12 mouse cellular contexts compared by ENCODE assay signal in the genomic region with DNA sequence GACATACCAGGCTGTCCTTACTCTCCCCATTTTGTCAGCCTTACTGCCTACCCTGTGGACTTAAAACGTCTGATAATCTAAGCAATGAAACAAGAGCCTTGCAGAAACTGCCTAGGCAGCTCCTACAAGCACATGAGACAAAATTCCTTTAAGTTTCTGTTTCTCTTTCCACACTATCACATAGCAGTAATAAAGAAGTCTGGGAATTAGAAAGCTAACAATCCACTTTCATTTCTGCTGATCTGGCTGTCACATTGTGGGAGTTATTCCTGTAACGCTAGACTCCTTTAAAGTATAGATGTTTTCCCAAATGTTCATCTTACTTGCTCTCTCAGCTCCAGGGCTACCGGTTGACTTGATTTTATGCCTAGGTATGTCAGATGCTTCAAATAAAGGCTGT. TPM values are rescaled to one million over a fixed set of nuclear protein-coding genes. Genes with fewer than 3 reads are reported as not detected.
DNase-seq lines count a peak whose midpoint lies in the region; ATAC-seq and TF ChIP-seq lines count a peak whose summit lies in the region.
"Had no signal": no experiment of that assay in that cellular context is flagged by ENCODE, and none has a peak within 500 bp of the region (broad histone marks: within the 10 kb centered on the region; RNA-seq: fewer than 3 reads in every experiment).

No protein-coding gene starts in this region.

- intact Hi-C loops in heart, postnatal 14 days (cut with DNase I) = loop anchor here (5.0 to 10.0 kb wide), 2 partner anchors 221 to 311 kb away; no protein-coding TSS in a partner anchor

- no peak for TF ChIP-seq CTCF in liver, postnatal 0 days (IDR thresholded peaks at IDR 0.05; ENCODE audit: low read depth)

- 56% methylated on average over 3 of the region's 3 CpGs for WGBS in heart, embryonic 12.5 days
- WGBS in liver, postnatal 0 days (ENCODE audit: insufficient replicate concordance) = 58% methylated on average over 3 of the region's 3 CpGs
- 62% methylated on average over 3 of the region's 3 CpGs for WGBS in liver, embryonic 12.5 days (ENCODE audit: insufficient replicate concordance)
- 69% methylated on average over 3 of the region's 3 CpGs for WGBS in embryonic facial prominence, embryonic 10.5 days
- WGBS in limb, embryonic 13.5 days = 37% methylated on average over 3 of the region's 3 CpGs

- no peak for ATAC-seq in heart, embryonic 12.5 days (ENCODE audit: insufficient number of reproducible peaks, low FRiP score)
- no peak for ATAC-seq in liver, postnatal 0 days
- ATAC-seq in liver, embryonic 12.5 days = no peak
- ATAC-seq in limb, embryonic 13.5 days (ENCODE audit: low FRiP score, low read depth) = no peak

- peak overlapping the region; percentile 39 for H3K4me2 ChIP-seq in heart, embryonic 12.5 days
- H3K4me2 ChIP-seq in liver, postnatal 0 days (ENCODE audit: low read depth, low read length) = peak overlapping the region; percentile 9; the same call in 1 of the 2 replicates
- H3K4me2 ChIP-seq in liver, embryonic 12.5 days = no peak overlapping the region
- peak overlapping the region; percentile 49 for H3K4me2 ChIP-seq in limb, embryonic 13.5 days (replicated peaks)

- no peak for DNase-seq in heart, postnatal 14 days
- DNase-seq in liver, postnatal 0 days = no peak
- DNase-seq in embryonic facial prominence, embryonic 10.5 days (ENCODE audit: low spot score) = no peak
- DNase-seq in urinary bladder, postnatal 36 days (ENCODE audit: low spot score in 2 of 2) = no peak
- DNase-seq in right cerebral cortex, adult 2 months (ENCODE audit: low spot score in 2 of 2) = no peak
- DNase-seq: cerebellum, postnatal 25 days; gastrocnemius, postnatal 14 days; kidney, adult 11 months; midbrain, embryonic 14.5 days had no signal

- TF ChIP-seq EP300 in liver, postnatal 0 days (IDR thresholded peaks at IDR 0.05; ENCODE audit: low read depth) = no peak

- H3K4me1 ChIP-seq in heart, embryonic 12.5 days (replicated peaks) = peaks cover 26% of the 10 kb centered on the region
- peaks cover 8% of the 10 kb centered on the region; the same call in 1 of the 2 replicates for H3K4me1 ChIP-seq in liver, postnatal 0 days (ENCODE audit: insufficient read depth)
- peaks cover 15% of the 10 kb centered on the region; the same call in 1 of the 2 replicates for H3K4me1 ChIP-seq in liver, embryonic 12.5 days
- H3K4me1 ChIP-seq in embryonic facial prominence, embryonic 10.5 days = peaks cover 11% of the 10 kb centered on the region; the same call in 1 of the 2 replicates
- peaks cover 20% of the 10 kb centered on the region for H3K4me1 ChIP-seq in limb, embryonic 13.5 days

- peak overlapping the region; percentile 67 for H3K27ac ChIP-seq in heart, embryonic 12.5 days (ENCODE audit: poor library complexity, severe bottlenecking)
- peak overlapping the region; percentile 60 for H3K27ac ChIP-seq in liver, postnatal 0 days (ENCODE audit: low read depth)
- H3K27ac ChIP-seq in liver, embryonic 12.5 days = no peak overlapping the region
- peak overlapping the region; percentile 40; the same call in 1 of the 2 replicates for H3K27ac ChIP-seq in embryonic facial prominence, embryonic 10.5 days (replicated peaks)
- peak overlapping the region; percentile 40; the same call in 1 of the 2 replicates for H3K27ac ChIP-seq in limb, embryonic 13.5 days

- H3K36me3 ChIP-seq in heart, embryonic 12.5 days = no peaks in the 10 kb centered on the region
- no peaks in the 10 kb centered on the region for H3K36me3 ChIP-seq in liver, postnatal 0 days (replicated peaks; ENCODE audit: insufficient read depth, low read length)
- H3K36me3 ChIP-seq in liver, embryonic 12.5 days = no peaks in the 10 kb centered on the region; the same call in 1 of the 2 replicates
- no peaks in the 10 kb centered on the region for H3K36me3 ChIP-seq in embryonic facial prominence, embryonic 10.5 days (replicated peaks)
- no peaks in the 10 kb centered on the region for H3K36me3 ChIP-seq in limb, embryonic 13.5 days

- H3K9me3 ChIP-seq in heart, embryonic 12.5 days (replicated peaks) = no peaks in the 10 kb centered on the region
- no peaks in the 10 kb centered on the region for H3K9me3 ChIP-seq in liver, postnatal 0 days (ENCODE audit: low read length)
- no peaks in the 10 kb centered on the region for H3K9me3 ChIP-seq in liver, embryonic 12.5 days (replicated peaks)
- no peaks in the 10 kb centered on the region for H3K9me3 ChIP-seq in embryonic facial prominence, embryonic 10.5 days
- no peaks in the 10 kb centered on the region for H3K9me3 ChIP-seq in limb, embryonic 13.5 days

- H3K4me3 ChIP-seq in heart, embryonic 12.5 days = no peak overlapping the region
- H3K4me3 ChIP-seq in liver, postnatal 0 days (ENCODE audit: low read depth, low read length) = 0 out of 2 replicates have a peak overlapping the region, but pooled peaks have one; percentile 5
- H3K4me3 ChIP-seq in liver, embryonic 12.5 days = no peak overlapping the region
- H3K4me3 ChIP-seq in embryonic facial prominence, embryonic 10.5 days = no peak overlapping the region
- H3K4me3 ChIP-seq in limb, embryonic 13.5 days = no peak overlapping the region

- H3K9ac ChIP-seq in heart, embryonic 12.5 days = no peak overlapping the region
- no peak overlapping the region for H3K9ac ChIP-seq in liver, postnatal 0 days (replicated peaks)
- H3K9ac ChIP-seq in liver, embryonic 12.5 days = no peak overlapping the region
- no peak overlapping the region for H3K9ac ChIP-seq in limb, embryonic 13.5 days

- no peaks in the 10 kb centered on the region for H3K27me3 ChIP-seq in heart, embryonic 12.5 days (replicated peaks)
- H3K27me3 ChIP-seq in liver, postnatal 0 days (ENCODE audit: insufficient read depth, low read length) = no peaks in the 10 kb centered on the region
- H3K27me3 ChIP-seq in liver, embryonic 12.5 days (replicated peaks) = no peaks in the 10 kb centered on the region
- no peaks in the 10 kb centered on the region for H3K27me3 ChIP-seq in embryonic facial prominence, embryonic 10.5 days (replicated peaks; ENCODE audit: low read depth, poor library complexity, severe bottlenecking)
- no peaks in the 10 kb centered on the region for H3K27me3 ChIP-seq in limb, embryonic 13.5 days

RNA-seq across cellular contexts. Expression of a gene that starts 3.0 kb away (rescaled TPM):
- 6.6 and 8.2 TPM in 2 replicates for polyA plus RNA-seq in heart, embryonic 12.5 days (2016; fragmentation: Nextera tagmentation; extraction: Ambion mirVana)
- 1 to 10 TPM; 3.3 to 3.5 TPM for total RNA-seq in heart, postnatal 14 days (2021)
- polyA plus RNA-seq in liver, postnatal 0 days (2015; fragmentation: Nextera tagmentation; extraction: Ambion mirVana) = 3.5 and 3.7 TPM in 2 replicates
- polyA plus RNA-seq in liver, embryonic 12.5 days (2016; fragmentation: Nextera tagmentation; extraction: Ambion mirVana) = 2.9 and 3.1 TPM in 2 replicates
- polyA plus RNA-seq in embryonic facial prominence, embryonic 10.5 days (2016; fragmentation: Nextera tagmentation; extraction: Ambion mirVana) = 7.0 and 8.0 TPM in 2 replicates
- 10.9 and 11.2 TPM in 2 replicates for polyA plus RNA-seq in limb, embryonic 13.5 days (2015; fragmentation: Nextera tagmentation; extraction: Ambion mirVana)

RNA-seq across cellular contexts. Expression of a gene that starts 26.2 kb away (rescaled TPM):
- 38.7 and 41.4 TPM in 2 replicates for polyA plus RNA-seq in heart, embryonic 12.5 days (2016; fragmentation: Nextera tagmentation; extraction: Ambion mirVana)
- total RNA-seq in heart, postnatal 14 days (2021) = 10 to 100 TPM; 26.9 to 28.6 TPM
- 139 and 144 TPM in 2 replicates for polyA plus RNA-seq in liver, postnatal 0 days (2015; fragmentation: Nextera tagmentation; extraction: Ambion mirVana)
- 33.4 and 35.0 TPM in 2 replicates for polyA plus RNA-seq in liver, embryonic 12.5 days (2016; fragmentation: Nextera tagmentation; extraction: Ambion mirVana)
- 22.6 and 25.5 TPM in 2 replicates for polyA plus RNA-seq in embryonic facial prominence, embryonic 10.5 days (2016; fragmentation: Nextera tagmentation; extraction: Ambion mirVana)
- 42.0 and 46.0 TPM in 2 replicates for polyA plus RNA-seq in limb, embryonic 13.5 days (2015; fragmentation: Nextera tagmentation; extraction: Ambion mirVana)

RNA-seq across cellular contexts. Expression of a gene that starts 29.8 kb away (rescaled TPM):
- polyA plus RNA-seq in heart, embryonic 12.5 days (2016; fragmentation: Nextera tagmentation; extraction: Ambion mirVana) = 0.69 and 0.90 TPM in 2 replicates
- 1 to 10 TPM; 1.2 to 1.3 TPM for total RNA-seq in heart, postnatal 14 days (2021)
- 10.1 and 11.7 TPM in 2 replicates for polyA plus RNA-seq in liver, postnatal 0 days (2015; fragmentation: Nextera tagmentation; extraction: Ambion mirVana)
- 0.60 and 0.69 TPM in 2 replicates for polyA plus RNA-seq in liver, embryonic 12.5 days (2016; fragmentation: Nextera tagmentation; extraction: Ambion mirVana)
- 0.14 and 0.46 TPM in 2 replicates for polyA plus RNA-seq in embryonic facial prominence, embryonic 10.5 days (2016; fragmentation: Nextera tagmentation; extraction: Ambion mirVana)
- polyA plus RNA-seq in limb, embryonic 13.5 days (2015; fragmentation: Nextera tagmentation; extraction: Ambion mirVana) = 1.7 and 3.6 TPM in 2 replicates

RNA-seq across cellular contexts. Expression of a gene that starts 48.2 kb away (rescaled TPM):
- 1.00 and 1.5 TPM in 2 replicates for polyA plus RNA-seq in heart, embryonic 12.5 days (2016; fragmentation: Nextera tagmentation; extraction: Ambion mirVana)
- under 1 TPM; 0.88 to 1.00 TPM for total RNA-seq in heart, postnatal 14 days (2021)
- 0.75 TPM in 2 replicates for polyA plus RNA-seq in liver, postnatal 0 days (2015; fragmentation: Nextera tagmentation; extraction: Ambion mirVana)
- 0.07 and 0.08 TPM in 2 replicates for polyA plus RNA-seq in liver, embryonic 12.5 days (2016; fragmentation: Nextera tagmentation; extraction: Ambion mirVana)
- polyA plus RNA-seq in embryonic facial prominence, embryonic 10.5 days (2016; fragmentation: Nextera tagmentation; extraction: Ambion mirVana) = 0.11 and 0.12 TPM in 2 replicates
- polyA plus RNA-seq in limb, embryonic 13.5 days (2015; fragmentation: Nextera tagmentation; extraction: Ambion mirVana) = 0.59 and 0.64 TPM in 2 replicates

RNA-seq across cellular contexts. Expression of a gene that starts 54.2 kb away (rescaled TPM):
- polyA plus RNA-seq in heart, embryonic 12.5 days (2016; fragmentation: Nextera tagmentation; extraction: Ambion mirVana) = 0.19 and 0.46 TPM in 2 replicates
- total RNA-seq in heart, postnatal 14 days (2021) = under 1 TPM; 0.50 to 0.56 TPM
- polyA plus RNA-seq in liver, postnatal 0 days (2015; fragmentation: Nextera tagmentation; extraction: Ambion mirVana) = 2.2 and 2.7 TPM in 2 replicates
- polyA plus RNA-seq in liver, embryonic 12.5 days (2016; fragmentation: Nextera tagmentation; extraction: Ambion mirVana) = 0.14 TPM in 1 of 2 replicates, not detected in the other
- polyA plus RNA-seq in embryonic facial prominence, embryonic 10.5 days (2016; fragmentation: Nextera tagmentation; extraction: Ambion mirVana) = not detected in 2 replicates
- polyA plus RNA-seq in limb, embryonic 13.5 days (2015; fragmentation: Nextera tagmentation; extraction: Ambion mirVana) = 0.70 and 0.78 TPM in 2 replicates
